Mouse (Mus musculus) lung, adult 10 weeks (tissue): ENCODE results near the gene Tinagl1. TPM values are rescaled to one million over a fixed set of nuclear protein-coding genes. Genes with fewer than 3 reads are reported as not detected.

Experiments
- polyA plus RNA-seq: library from polyadenylated mRNA; stranded (reverse); fragments of 350-450 nt; fragmentation: Illumina TruSeq; extraction: RNeasy Lipid Tissue Mini Kit (QIAGEN cat#74804); gene quantifications from one replicate; pipeline ENCODE4 v1.2.3, GENCODE M21; 2014; ENCODE audit warnings: low read depth, low replicate concordance; ENCODE audit not compliant: insufficient read depth

Gene Tinagl1
- polyA plus RNA-seq: 120 TPM

GRCm38 (mm10) chr4:130175072-130175711 lies at the start of gene Tinagl1:
TSS of gene Tinagl1 (minus strand) at chr4:130175122.

DNA sequence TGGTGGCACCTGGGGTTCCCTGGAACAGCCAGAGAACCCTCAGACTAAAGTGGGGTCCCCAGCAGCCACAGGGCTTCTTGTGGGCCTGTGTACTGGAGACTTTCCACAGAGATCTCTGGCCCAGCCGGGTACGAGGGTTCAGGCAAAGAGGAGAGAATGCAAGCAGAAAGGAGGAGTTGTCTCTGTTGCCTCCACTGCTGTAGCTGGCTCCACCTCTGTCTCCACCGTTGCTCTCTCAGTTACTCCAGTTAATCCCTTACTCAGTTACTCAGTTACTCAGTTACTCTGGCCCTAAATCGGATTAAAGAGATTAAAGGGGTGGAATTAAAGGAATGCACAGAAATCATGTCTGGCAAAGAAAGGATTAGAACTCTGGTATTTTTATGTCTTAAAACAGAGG lies 47.3 kb upstream of the Tinagl1 start, which contains the start of gene Gm853:
Gene Gm853 (minus strand): TSS at position 223 of the 400 bp plus-strand sequence.

GRCm38 (mm10) chr4:130139214-130139492 lies 35.8 kb downstream of the Tinagl1 start, which contains the start of gene Hcrtr1:
TSS of gene Hcrtr1 (minus strand) at chr4:130139359.

Other genes starting within 250 kb of the Tinagl1 start
- not detected for gene Spocd1, start 245.9 kb downstream of the Tinagl1 start, polyA plus RNA-seq
- 0.52 TPM for gene Adgrb2, start 190.3 kb downstream of the Tinagl1 start, polyA plus RNA-seq
- gene Col16a1, start 127.3 kb downstream of the Tinagl1 start, polyA plus RNA-seq: 21.0 TPM
- 66.2 TPM for gene Pef1, start 72.6 kb downstream of the Tinagl1 start, polyA plus RNA-seq
- not detected for gene Hcrtr1, start 35.8 kb downstream of the Tinagl1 start, polyA plus RNA-seq
- gene Gm853, start 47.3 kb upstream of the Tinagl1 start, polyA plus RNA-seq: not detected
- 12.5 TPM for gene Serinc2, start 104.1 kb upstream of the Tinagl1 start, polyA plus RNA-seq
- 84.1 TPM for gene Fabp3, start 133.5 kb upstream of the Tinagl1 start, polyA plus RNA-seq
- not detected for gene Gm10570, start 133.6 kb upstream of the Tinagl1 start, polyA plus RNA-seq
- gene Zcchc17, start 184.8 kb upstream of the Tinagl1 start, polyA plus RNA-seq: 24.9 TPM
- gene Snrnp40, start 185.0 kb upstream of the Tinagl1 start, polyA plus RNA-seq: 24.0 TPM